In genomic region chr2:91217032-91217431, GRCm38 (mm10) we compare ENCODE assay signal across 12 mouse cellular contexts. TPM values are rescaled to one million over a fixed set of nuclear protein-coding genes. Genes with fewer than 3 reads are reported as not detected.
A peak's percentile ranks its signal among the peaks of the same experiment; 100 is the strongest.
DNase-seq lines count a peak whose midpoint lies in the region; ATAC-seq lines count a peak whose summit lies in the region.
"Had no signal": no experiment of that assay in that cellular context is flagged by ENCODE, and none has a peak within 500 bp of the region (broad histone marks: within the 10 kb centered on the region; RNA-seq: fewer than 3 reads in every experiment).

No protein-coding gene starts in this region.

- H3K27me3 ChIP-seq in midbrain, embryonic 14.5 days (ENCODE audit: control insufficient read depth, insufficient read depth, low read length) = no peaks in the 10 kb centered on the region
- no peaks in the 10 kb centered on the region for H3K27me3 ChIP-seq in midbrain, embryonic 15.5 days (replicated peaks)
- H3K27me3 ChIP-seq: heart, embryonic 13.5 days; lung, embryonic 15.5 days had no signal

- no peak overlapping the region for H3K9ac ChIP-seq in midbrain, embryonic 14.5 days (replicated peaks; ENCODE audit: low read length)
- H3K9ac ChIP-seq in midbrain, embryonic 15.5 days = no peak overlapping the region
- H3K9ac ChIP-seq: heart, embryonic 13.5 days; lung, embryonic 15.5 days had no signal

- H3K36me3 ChIP-seq in midbrain, embryonic 14.5 days (ENCODE audit: control insufficient read depth, insufficient read depth, low read length) = peaks cover 46% of the 10 kb centered on the region
- peaks cover 26% of the 10 kb centered on the region; the same call in 1 of the 2 replicates for H3K36me3 ChIP-seq in midbrain, embryonic 15.5 days (replicated peaks)

- DNase-seq in frontal cortex, postnatal 14 days (ENCODE audit: low spot score in 2 of 2) = no peak
- DNase-seq in midbrain, embryonic 14.5 days = peak; percentile 28
- peak; percentile 33 for DNase-seq in lung, postnatal 36 days
- DNase-seq in thymus, postnatal 25 days = peak; percentile 69
- no peak for DNase-seq in ovary, adult 18-20 months (ENCODE audit: low spot score)
- DNase-seq: gastrocnemius, postnatal 10 days; kidney, postnatal 4 days had no signal

- no peaks in the 10 kb centered on the region for H3K4me1 ChIP-seq in midbrain, embryonic 14.5 days (ENCODE audit: control insufficient read depth, insufficient read depth, low read length)
- H3K4me1 ChIP-seq in midbrain, embryonic 15.5 days = no peaks in the 10 kb centered on the region
- H3K4me1 ChIP-seq: heart, embryonic 13.5 days had no signal

- no peak overlapping the region for H3K4me2 ChIP-seq in midbrain, embryonic 14.5 days (ENCODE audit: low read length)
- H3K4me2 ChIP-seq in midbrain, embryonic 15.5 days = no peak overlapping the region
- H3K4me2 ChIP-seq: heart, embryonic 13.5 days; lung, embryonic 15.5 days had no signal

- H3K4me3 ChIP-seq in midbrain, embryonic 14.5 days (replicated peaks; ENCODE audit: low read depth, low read length) = no peak overlapping the region
- no peak overlapping the region for H3K4me3 ChIP-seq in midbrain, embryonic 15.5 days
- H3K4me3 ChIP-seq: heart, embryonic 13.5 days; lung, embryonic 15.5 days had no signal

- peak; percentile 18; the same call in 1 of the 2 replicates for ATAC-seq in frontal cortex, adult (ENCODE audit: low TSS enrichment)
- ATAC-seq in midbrain, embryonic 14.5 days (ENCODE audit: low FRiP score, low TSS enrichment) = no peak
- ATAC-seq in midbrain, embryonic 15.5 days (replicated peaks) = no peak
- ATAC-seq: intestine, embryonic 16.5 days had no signal

- no peak overlapping the region for H3K27ac ChIP-seq in midbrain, embryonic 14.5 days (replicated peaks; ENCODE audit: low read depth, low read length)
- H3K27ac ChIP-seq in midbrain, embryonic 15.5 days = no peak overlapping the region
- H3K27ac ChIP-seq: heart, embryonic 13.5 days; lung, embryonic 15.5 days had no signal

- 80% methylated on average over 4 of the region's 4 CpGs for WGBS in midbrain, embryonic 14.5 days
- WGBS in midbrain, embryonic 15.5 days = 67% methylated on average over 4 of the region's 4 CpGs

- H3K9me3 ChIP-seq in midbrain, embryonic 14.5 days (ENCODE audit: control insufficient read depth, low read length) = no peaks in the 10 kb centered on the region
- no peaks in the 10 kb centered on the region for H3K9me3 ChIP-seq in midbrain, embryonic 15.5 days
- H3K9me3 ChIP-seq: heart, embryonic 13.5 days; lung, embryonic 15.5 days had no signal

RNA-seq across cellular contexts. Expression of gene Acp2, which starts 14.3 kb away (rescaled TPM):
- 33.1 and 50.8 TPM in 2 replicates for polyA plus RNA-seq in midbrain, embryonic 14.5 days (2014; fragmentation: Nextera tagmentation; extraction: Ambion mirVana)
- polyA plus RNA-seq in midbrain, embryonic 15.5 days (2015; fragmentation: Nextera tagmentation; extraction: Ambion mirVana) = 37.2 and 43.6 TPM in 2 replicates

RNA-seq across cellular contexts. Expression of gene Nr1h3, which starts 14.4 kb away (rescaled TPM):
- 0.90 and 2.6 TPM in 2 replicates for polyA plus RNA-seq in midbrain, embryonic 14.5 days (2014; fragmentation: Nextera tagmentation; extraction: Ambion mirVana)
- 2.7 and 3.0 TPM in 2 replicates for polyA plus RNA-seq in midbrain, embryonic 15.5 days (2015; fragmentation: Nextera tagmentation; extraction: Ambion mirVana)

RNA-seq across cellular contexts. Expression of gene Ddb2, which starts 19.8 kb away (rescaled TPM):
- polyA plus RNA-seq in midbrain, embryonic 14.5 days (2014; fragmentation: Nextera tagmentation; extraction: Ambion mirVana) = 10.6 and 14.6 TPM in 2 replicates
- 18.1 and 18.8 TPM in 2 replicates for polyA plus RNA-seq in midbrain, embryonic 15.5 days (2015; fragmentation: Nextera tagmentation; extraction: Ambion mirVana)

RNA-seq across cellular contexts. Expression of gene Madd, which starts 33.4 kb away (rescaled TPM):
- polyA plus RNA-seq in midbrain, embryonic 14.5 days (2014; fragmentation: Nextera tagmentation; extraction: Ambion mirVana) = 43.3 and 56.3 TPM in 2 replicates
- 65.4 and 69.3 TPM in 2 replicates for polyA plus RNA-seq in midbrain, embryonic 15.5 days (2015; fragmentation: Nextera tagmentation; extraction: Ambion mirVana)

RNA-seq across cellular contexts. Expression of gene Pacsin3, which starts 38.7 kb away (rescaled TPM):
- polyA plus RNA-seq in midbrain, embryonic 14.5 days (2014; fragmentation: Nextera tagmentation; extraction: Ambion mirVana) = 8.2 and 11.4 TPM in 2 replicates
- 12.2 and 15.4 TPM in 2 replicates for polyA plus RNA-seq in midbrain, embryonic 15.5 days (2015; fragmentation: Nextera tagmentation; extraction: Ambion mirVana)

Comparison
In these comparisons a context has a peak if more than half of its experiments do, and no peak if none do; other contexts are left out.
1. DNase-seq: peak in midbrain, embryonic 14.5 days (single experiment), lung, postnatal 36 days (single experiment) and thymus, postnatal 25 days (single experiment); none in frontal cortex, postnatal 14 days (0 of 2) and ovary, adult 18-20 months (single experiment).